Mouse (Mus musculus) olfactory bulb, adult 2 months (tissue): ENCODE measurements around the gene Serinc4.

Source experiments
- CTCF ChIP-seq: fragments of 200-500 bp; IDR thresholded peaks from 2 replicates; pipeline ENCODE4 v1.5.1; 2012; ENCODE audit warnings: low read depth, mild to moderate bottlenecking, low read length, moderate library complexity; ENCODE audit not compliant: insufficient read depth
- POLR2A ChIP-seq: fragments of 200-500 bp; IDR thresholded peaks from 2 replicates; pipeline ENCODE4 v1.6.1; 2012; ENCODE audit warnings: mild to moderate bottlenecking, low read depth, low read length, moderate library complexity; ENCODE audit not compliant: insufficient read depth

DNA sequence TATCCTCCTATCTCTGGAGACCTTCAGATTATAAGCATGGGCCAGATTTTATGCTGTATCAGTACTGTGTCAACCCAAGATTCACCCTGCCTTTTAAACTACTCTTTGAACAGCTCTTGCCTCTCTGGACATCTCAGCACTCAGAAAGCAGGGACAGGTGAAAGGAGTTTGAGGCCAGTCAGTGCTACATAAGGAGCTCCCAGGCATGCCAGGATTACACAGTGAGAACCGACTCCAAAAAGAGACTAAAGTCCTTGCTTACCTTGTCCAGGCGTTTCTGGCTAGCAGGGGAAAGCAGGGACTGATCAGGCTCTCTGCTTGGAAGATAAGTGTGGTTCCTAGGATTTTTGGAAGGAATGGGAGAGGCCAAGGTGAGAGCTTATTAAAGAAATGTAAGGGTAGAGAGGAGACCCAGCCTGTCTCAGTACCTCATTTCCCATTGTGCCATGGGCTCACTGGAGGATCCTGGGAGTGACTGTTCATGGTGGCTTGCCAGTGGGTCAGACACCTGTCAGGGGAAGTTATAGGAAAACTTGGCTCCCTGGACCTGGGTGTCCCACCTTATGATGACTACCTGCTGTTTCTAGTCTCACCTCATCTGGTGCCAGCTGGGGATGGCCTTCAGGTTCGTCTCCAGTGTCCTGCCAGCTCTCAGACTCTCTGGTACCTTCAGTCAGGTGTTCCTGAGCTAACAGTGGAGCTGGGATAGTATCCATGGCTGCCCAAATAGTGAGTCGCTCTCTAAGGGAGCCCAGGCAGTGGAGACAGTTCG is 15.6 kb downstream of the Serinc4 start:
- TF ChIP-seq CTCF (no peak), POLR2A (no peak)
